ENCODE assay signal across 29 mouse cellular contexts in genomic region chr1:163700571-163700970, GRCm38 (mm10). TPM values are rescaled to one million over a fixed set of nuclear protein-coding genes. Genes with fewer than 3 reads are reported as not detected.
"Had no signal": no experiment of that assay in that cellular context is flagged by ENCODE, and none has a peak within 500 bp of the region (broad histone marks: within the 10 kb centered on the region; RNA-seq: fewer than 3 reads in every experiment).

No protein-coding gene starts in this region.

- H3K27me3 ChIP-seq: embryonic facial prominence, embryonic 12.5 days; embryonic facial prominence, embryonic 13.5 days; embryonic facial prominence, embryonic 15.5 days; forebrain, embryonic 12.5 days; forebrain, embryonic 13.5 days; forebrain, embryonic 15.5 days had no signal

- H3K4me2 ChIP-seq: embryonic facial prominence, embryonic 12.5 days; embryonic facial prominence, embryonic 13.5 days; embryonic facial prominence, embryonic 15.5 days; forebrain, embryonic 12.5 days; forebrain, embryonic 13.5 days; forebrain, embryonic 15.5 days had no signal

- ATAC-seq: forebrain, embryonic 13.5 days; forebrain, embryonic 14.5 days; forebrain, embryonic 15.5 days; forebrain, embryonic 16.5 days; forebrain, postnatal 0 days had no signal

- H3K27ac ChIP-seq: embryonic facial prominence, embryonic 12.5 days; embryonic facial prominence, embryonic 13.5 days; embryonic facial prominence, embryonic 15.5 days; forebrain, embryonic 10.5 days; forebrain, embryonic 12.5 days; forebrain, embryonic 13.5 days; forebrain, embryonic 15.5 days; gastrocnemius, adult 2 months; heart, adult 2 months had no signal

- DNase-seq: cerebellum, adult 2 months; cerebellum, adult 8-10 months; cerebellum, adult 9-10 months; cerebellum, adult 9-11 months; cerebellum, postnatal 10 days; cerebellum, postnatal 14 days; cerebellum, postnatal 25 days; cerebellum, postnatal 36 days; embryo, embryonic 11 days; forebrain, postnatal 0 days; gastrocnemius, adult 2 months; gastrocnemius, postnatal 10 days; gastrocnemius, postnatal 14 days; gastrocnemius, postnatal 25 days; gastrocnemius, postnatal 36 days; heart, adult 11 months; heart, adult 18-20 months; heart, adult 2 months had no signal

- H3K9ac ChIP-seq: embryonic facial prominence, embryonic 12.5 days; embryonic facial prominence, embryonic 13.5 days; embryonic facial prominence, embryonic 15.5 days; forebrain, embryonic 12.5 days; forebrain, embryonic 13.5 days; forebrain, embryonic 15.5 days; forebrain, postnatal 0 days had no signal

- H3K36me3 ChIP-seq: embryonic facial prominence, embryonic 10.5 days; embryonic facial prominence, embryonic 12.5 days; embryonic facial prominence, embryonic 13.5 days; embryonic facial prominence, embryonic 15.5 days; forebrain, embryonic 10.5 days; forebrain, embryonic 12.5 days; forebrain, embryonic 15.5 days had no signal

- H3K4me3 ChIP-seq: embryonic facial prominence, embryonic 10.5 days; embryonic facial prominence, embryonic 12.5 days; embryonic facial prominence, embryonic 13.5 days; embryonic facial prominence, embryonic 15.5 days; erythroblast, embryonic 14.5 days; forebrain, embryonic 10.5 days; forebrain, embryonic 12.5 days; forebrain, embryonic 13.5 days; forebrain, embryonic 15.5 days; gastrocnemius, adult 2 months; heart, adult 2 months had no signal

- H3K9me3 ChIP-seq: embryonic facial prominence, embryonic 10.5 days; embryonic facial prominence, embryonic 12.5 days; embryonic facial prominence, embryonic 13.5 days; embryonic facial prominence, embryonic 15.5 days; forebrain, embryonic 10.5 days; forebrain, embryonic 12.5 days; forebrain, embryonic 13.5 days; forebrain, embryonic 15.5 days had no signal

- H3K4me1 ChIP-seq: embryonic facial prominence, embryonic 13.5 days; embryonic facial prominence, embryonic 15.5 days; forebrain, embryonic 10.5 days; forebrain, embryonic 12.5 days; forebrain, embryonic 13.5 days; forebrain, embryonic 15.5 days had no signal

RNA-seq across cellular contexts. Expression of gene Mettl11b, which starts 24.5 kb away (rescaled TPM):
- polyA plus RNA-seq: erythroblast, embryonic 14.5 days had no signal
